Mouse (Mus musculus) mammary gland, adult 2 months (tissue): ENCODE results near the gene Apex2. TPM values are rescaled to one million over a fixed set of nuclear protein-coding genes. Genes with fewer than 3 reads are reported as not detected.

ENCODE experiments used
- polyA plus RNA-seq: library from polyadenylated mRNA; depleted of rRNA; stranded (reverse); fragments of >200 nt; gene quantifications from 2 replicates; pipeline ENCODE4 v1.2.3, GENCODE M21; 2012; ENCODE audit warnings: low replicate concordance; rRNA removed

Gene Apex2
- polyA plus RNA-seq = 8.5 and 14.1 TPM in 2 replicates

DNA sequence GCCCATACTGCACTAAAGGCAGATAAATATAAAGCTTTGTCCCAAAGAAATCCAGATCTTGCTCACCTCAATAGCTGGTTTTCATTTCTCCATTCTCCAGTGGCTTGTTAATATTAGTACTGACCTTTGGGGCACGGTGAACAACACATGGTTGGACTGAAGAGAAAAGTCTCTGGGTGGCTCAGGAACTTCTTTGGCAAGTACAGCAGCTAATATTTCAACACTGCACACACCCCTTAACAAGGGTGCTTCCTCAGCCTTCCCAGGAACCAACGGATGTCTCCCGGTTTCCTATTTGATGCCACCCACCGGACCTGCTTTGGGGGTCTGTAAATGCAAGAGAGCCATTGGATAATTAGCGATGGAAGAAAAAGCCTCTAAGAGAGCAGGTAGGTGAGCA is at the start of gene Apex2:
Gene Apex2 (minus strand): TSS at position 173 of the 400 bp plus-strand sequence.

GRCm38 (mm10) chrX:150588023-150588764 is 1.5 kb downstream of the Apex2 start, which contains the start of gene Pfkfb1:
Gene Pfkfb1 (plus strand): TSS chrX:150588229.

GRCm38 (mm10) chrX:150547239-150547638 is 42.4 kb downstream of the Apex2 start, which contains the start of gene Alas2:
Gene Alas2 (plus strand): TSS chrX:150547375.

Other genes with a start within 250 kb of the Apex2 start
- gene Tmem29, start 130.7 kb downstream of the Apex2 start, polyA plus RNA-seq = 1.2 and 5.5 TPM in 2 replicates
- 5.6 and 6.4 TPM in 2 replicates for gene Alas2, start 42.5 kb downstream of the Apex2 start, polyA plus RNA-seq
- 38.3 and 84.1 TPM in 2 replicates for gene Pfkfb1, start 1.6 kb downstream of the Apex2 start, polyA plus RNA-seq
- 0.86 and 1.9 TPM in 2 replicates for gene Tro, start 67.7 kb upstream of the Apex2 start, polyA plus RNA-seq
- gene Maged2, start 224.5 kb upstream of the Apex2 start, polyA plus RNA-seq = 21.0 and 29.7 TPM in 2 replicates